Mouse (Mus musculus): Measurements from ENCODE around the gene Map7d2.

Gene Map7d2

GRCm38 (mm10) chrX:159509847-159510715, 95.7 kb downstream of the Map7d2 start:
- in situ Hi-C loops (cut with MseI, MboI): no loop called here

- in situ Hi-C loops (cut with MseI, MboI): no loop called here
Observed at GRCm38 (mm10) chrX:159510716-159511051, 96.3 kb downstream of the Map7d2 start.

- in situ Hi-C loops (cut with MseI, MboI): no loop called here
Observed at GRCm38 (mm10) chrX:159515599-159515998, 101.2 kb downstream of the Map7d2 start.

- in situ Hi-C loops (cut with MseI, MboI): no loop called here
Observed at GRCm38 (mm10) chrX:159521780-159522179, 107.4 kb downstream of the Map7d2 start.

GRCm38 (mm10) chrX:159522651-159523050, 108.3 kb downstream of the Map7d2 start:
- in situ Hi-C loops (cut with MseI, MboI): no loop called here

GRCm38 (mm10) chrX:159526388-159526787, 112.0 kb downstream of the Map7d2 start, which contains the start of gene Bclaf3:
TSS of gene Bclaf3 (plus strand) at chrX:159526688.
- in situ Hi-C loops (cut with MseI, MboI): no loop called here

- in situ Hi-C loops (cut with MseI, MboI): no loop called here
Observed at GRCm38 (mm10) chrX:159532427-159532810, 118.0 kb downstream of the Map7d2 start.

- in situ Hi-C loops (cut with MseI, MboI): no loop called here
Observed at GRCm38 (mm10) chrX:159532811-159533462, 118.6 kb downstream of the Map7d2 start.

GRCm38 (mm10) chrX:159541936-159542335, 127.6 kb downstream of the Map7d2 start:
- in situ Hi-C loops (cut with MseI, MboI): no loop called here

- in situ Hi-C loops (cut with MseI, MboI): no loop called here
Observed at GRCm38 (mm10) chrX:159547093-159547492, 132.7 kb downstream of the Map7d2 start.

Data from mouse trophoblast stem cell (cell line).